In the genomic region with DNA sequence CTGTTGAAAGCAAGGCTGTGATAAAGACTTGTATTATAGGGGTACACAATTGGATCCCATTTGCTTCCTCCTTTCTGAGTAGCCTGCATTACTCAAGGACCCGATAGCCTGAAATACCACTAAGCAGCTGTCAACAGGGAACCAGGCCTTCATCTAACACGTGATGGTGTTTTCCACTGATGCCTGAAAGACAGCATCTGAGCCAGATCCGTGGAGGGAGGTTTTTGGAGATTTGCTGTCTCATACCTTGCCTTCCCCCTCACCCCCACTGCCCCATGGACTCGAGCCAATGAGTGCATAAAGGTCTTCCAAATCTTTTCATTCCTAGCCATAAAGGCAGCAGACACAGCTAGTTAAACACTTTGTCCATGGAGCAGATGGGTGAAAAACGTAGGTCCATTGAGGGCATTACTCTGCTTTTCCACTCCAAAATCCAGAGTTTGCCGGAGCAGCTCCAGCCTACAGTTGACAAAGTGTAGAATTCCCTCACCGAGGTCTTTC, we compare ENCODE assay signal across 8 mouse cellular contexts. TPM values are rescaled to one million over a fixed set of nuclear protein-coding genes. Genes with fewer than 3 reads are reported as not detected.
A peak's percentile ranks its signal among the peaks of the same experiment; 100 is the strongest.
DNase-seq lines count a peak whose midpoint lies in the region; ATAC-seq and TF ChIP-seq lines count a peak whose summit lies in the region.

No protein-coding gene starts in this region.

- H3K9ac ChIP-seq in forebrain, embryonic 11.5 days (ENCODE audit: low read length): no peak overlapping the region
- no peak overlapping the region for H3K9ac ChIP-seq in forebrain, embryonic 16.5 days (replicated peaks; ENCODE audit: low read depth, low read length)
- peak overlapping the region; percentile 21; the same call in 1 of the 2 replicates for H3K9ac ChIP-seq in ES-E14 (ENCODE audit: insufficient read depth, low read depth, low read length, poor library complexity, severe bottlenecking)
- no peak overlapping the region for H3K9ac ChIP-seq in forebrain, embryonic 15.5 days (replicated peaks)
- H3K9ac ChIP-seq in intestine, embryonic 14.5 days (ENCODE audit: low read length): no peak overlapping the region
- no peak overlapping the region for H3K9ac ChIP-seq in midbrain, embryonic 14.5 days (replicated peaks; ENCODE audit: low read length)

- intact Hi-C loops in left cerebral cortex, postnatal 25 days (cut with DNase I): no loop called here

- no peak overlapping the region for H3K4me3 ChIP-seq in forebrain, embryonic 11.5 days (ENCODE audit: low read depth, low read length)
- H3K4me3 ChIP-seq in forebrain, embryonic 16.5 days (replicated peaks; ENCODE audit: low read length): no peak overlapping the region
- peak overlapping the region; percentile 77 to 92; a peak in 2 of 4 replicates for H3K4me3 ChIP-seq in ES-E14 (ENCODE audit: insufficient read depth in 1 of 2, low read depth in 1 of 2, low read length in 2 of 2, poor library complexity in 1 of 2, severe bottlenecking in 1 of 2)
- peak overlapping the region; percentile 88; the same call in 1 of the 2 replicates for H3K4me3 ChIP-seq in forebrain, embryonic 15.5 days
- no peak overlapping the region for H3K4me3 ChIP-seq in intestine, embryonic 14.5 days (ENCODE audit: low read depth, low read length)
- H3K4me3 ChIP-seq in midbrain, embryonic 14.5 days (replicated peaks; ENCODE audit: low read depth, low read length): 0 out of 2 replicates have a peak overlapping the region, but pooled peaks have one; percentile 67

- no peaks in the 10 kb centered on the region for H3K27me3 ChIP-seq in forebrain, embryonic 11.5 days (ENCODE audit: control insufficient read depth, insufficient read depth, low read length)
- no peaks in the 10 kb centered on the region for H3K27me3 ChIP-seq in forebrain, embryonic 16.5 days (replicated peaks; ENCODE audit: control insufficient read depth, insufficient read depth, low read length)
- no peaks in the 10 kb centered on the region for H3K27me3 ChIP-seq in forebrain, embryonic 15.5 days
- no peaks in the 10 kb centered on the region for H3K27me3 ChIP-seq in intestine, embryonic 14.5 days (replicated peaks; ENCODE audit: control insufficient read depth, insufficient read depth, low read length)
- H3K27me3 ChIP-seq in midbrain, embryonic 14.5 days (ENCODE audit: control insufficient read depth, insufficient read depth, low read length): no peaks in the 10 kb centered on the region

- no peak for DNase-seq in forebrain, embryonic 11.5 days (ENCODE audit: low spot score)
- no peak for DNase-seq in ES-E14 (ENCODE audit: low read depth, low spot score)
- no peak for DNase-seq in intestine, embryonic 14.5 days (ENCODE audit: low spot score)
- DNase-seq in midbrain, embryonic 14.5 days: peak; percentile 11
- DNase-seq in adrenal gland, postnatal 14 days: no peak
- no peak for DNase-seq in left cerebral cortex, postnatal 25 days (ENCODE audit: low spot score in 2 of 2)

- H3K27ac ChIP-seq in forebrain, embryonic 11.5 days (ENCODE audit: low read depth, low read length): no peak overlapping the region
- H3K27ac ChIP-seq in forebrain, embryonic 16.5 days (ENCODE audit: low read length): no peak overlapping the region
- H3K27ac ChIP-seq in ES-E14 (ENCODE audit: insufficient read depth, low read depth, low read length, poor library complexity, severe bottlenecking): no peak overlapping the region
- no peak overlapping the region for H3K27ac ChIP-seq in forebrain, embryonic 15.5 days (replicated peaks)
- no peak overlapping the region for H3K27ac ChIP-seq in intestine, embryonic 14.5 days (ENCODE audit: low read depth)
- no peak overlapping the region for H3K27ac ChIP-seq in midbrain, embryonic 14.5 days (replicated peaks; ENCODE audit: low read depth, low read length)

- peaks cover 5% of the 10 kb centered on the region for H3K4me1 ChIP-seq in forebrain, embryonic 11.5 days (replicated peaks; ENCODE audit: control insufficient read depth, insufficient read depth, low read length)
- H3K4me1 ChIP-seq in forebrain, embryonic 16.5 days (replicated peaks; ENCODE audit: control insufficient read depth, insufficient read depth, low read length): peaks cover 11% of the 10 kb centered on the region
- H3K4me1 ChIP-seq in ES-E14 (ENCODE audit: control insufficient read depth in 2 of 2, insufficient read depth in 2 of 2, low read length in 2 of 2, poor library complexity in 1 of 2): peaks cover 2 to 7% of the 10 kb centered on the region in 2 experiments; a peak in 2 of 4 replicates
- peaks cover 15% of the 10 kb centered on the region for H3K4me1 ChIP-seq in forebrain, embryonic 15.5 days
- peaks cover 9% of the 10 kb centered on the region for H3K4me1 ChIP-seq in intestine, embryonic 14.5 days (replicated peaks; ENCODE audit: control insufficient read depth, insufficient read depth, low read length)
- 0 out of 2 replicates have a peak, but pooled peaks cover 2% of the 10 kb centered on the region for H3K4me1 ChIP-seq in midbrain, embryonic 14.5 days (ENCODE audit: control insufficient read depth, insufficient read depth, low read length)

- 59% methylated on average over 7 of the region's 7 CpGs for WGBS in forebrain, embryonic 11.5 days
- 45% methylated on average over 7 of the region's 7 CpGs for WGBS in forebrain, embryonic 16.5 days
- 50% methylated on average over 7 of the region's 7 CpGs for WGBS in forebrain, embryonic 15.5 days
- 51% methylated on average over 7 of the region's 7 CpGs for WGBS in intestine, embryonic 14.5 days
- 29% methylated on average over 7 of the region's 7 CpGs for WGBS in midbrain, embryonic 14.5 days

- in situ Hi-C loops in ES-E14 (cut with MboI; ENCODE audit: low sequenced_read_pairs in 2 of 2, unreplicated experiment in 2 of 2): no loop called here

- peak overlapping the region; percentile 78; the same call in 1 of the 2 replicates for H3K4me2 ChIP-seq in forebrain, embryonic 11.5 days (ENCODE audit: low read depth, low read length, severe bottlenecking)
- H3K4me2 ChIP-seq in forebrain, embryonic 16.5 days (ENCODE audit: low read length): no peak overlapping the region; the same call in 1 of the 2 replicates
- no peak overlapping the region for H3K4me2 ChIP-seq in forebrain, embryonic 15.5 days (replicated peaks)
- peak overlapping the region; percentile 75 for H3K4me2 ChIP-seq in intestine, embryonic 14.5 days (ENCODE audit: low read length)
- peak overlapping the region; percentile 82 for H3K4me2 ChIP-seq in midbrain, embryonic 14.5 days (ENCODE audit: low read length)

- H3K36me3 ChIP-seq in forebrain, embryonic 11.5 days (ENCODE audit: control insufficient read depth, insufficient read depth, low read length): no peaks in the 10 kb centered on the region
- H3K36me3 ChIP-seq in forebrain, embryonic 16.5 days (ENCODE audit: control insufficient read depth, insufficient read depth): no peaks in the 10 kb centered on the region
- no peaks in the 10 kb centered on the region for H3K36me3 ChIP-seq in ES-E14 (ENCODE audit: control insufficient read depth, insufficient read depth, low read length, poor library complexity, severe bottlenecking)
- H3K36me3 ChIP-seq in forebrain, embryonic 15.5 days: no peaks in the 10 kb centered on the region
- no peaks in the 10 kb centered on the region for H3K36me3 ChIP-seq in intestine, embryonic 14.5 days (ENCODE audit: control insufficient read depth, insufficient read depth, low read length)
- H3K36me3 ChIP-seq in midbrain, embryonic 14.5 days (ENCODE audit: control insufficient read depth, insufficient read depth, low read length): no peaks in the 10 kb centered on the region

- no peaks in the 10 kb centered on the region for H3K9me3 ChIP-seq in forebrain, embryonic 11.5 days (ENCODE audit: control insufficient read depth, low read length)
- H3K9me3 ChIP-seq in forebrain, embryonic 16.5 days (ENCODE audit: control insufficient read depth, low read length): no peaks in the 10 kb centered on the region
- H3K9me3 ChIP-seq in ES-E14 (ENCODE audit: control insufficient read depth, insufficient read depth, low read depth, low read length): no peaks in the 10 kb centered on the region
- H3K9me3 ChIP-seq in forebrain, embryonic 15.5 days: no peaks in the 10 kb centered on the region
- H3K9me3 ChIP-seq in intestine, embryonic 14.5 days (ENCODE audit: control insufficient read depth, low read length): no peaks in the 10 kb centered on the region
- no peaks in the 10 kb centered on the region for H3K9me3 ChIP-seq in midbrain, embryonic 14.5 days (ENCODE audit: control insufficient read depth, low read length)

- no peak for ATAC-seq in forebrain, embryonic 11.5 days (replicated peaks; ENCODE audit: low FRiP score)
- no peak for ATAC-seq in forebrain, embryonic 16.5 days
- no peak for ATAC-seq in forebrain, embryonic 15.5 days (replicated peaks)
- no peak for ATAC-seq in intestine, embryonic 14.5 days (replicated peaks; ENCODE audit: low FRiP score, low TSS enrichment, low read depth)
- ATAC-seq in midbrain, embryonic 14.5 days (ENCODE audit: low FRiP score, low TSS enrichment): no peak

TF ChIP-seq in ES-E14, 5 proteins besides CTCF, POLR2A, EP300 and RAD21 (continues in another document):
- TF ChIP-seq HCFC1 (IDR thresholded peaks at IDR 0.05; ENCODE audit: borderline replicate concordance, insufficient read depth, low read length): no peak
- TF ChIP-seq CHD2 (IDR thresholded peaks at IDR 0.05; ENCODE audit: low read depth, low read length): no peak
- TF ChIP-seq MAFK (IDR thresholded peaks at IDR 0.05; ENCODE audit: insufficient read depth, low read depth, low read length): no peak
- TF ChIP-seq ZC3H11A (IDR thresholded peaks at IDR 0.05; ENCODE audit: borderline replicate concordance, low read depth, low read length): no peak

RNA-seq across cellular contexts. Expression of gene Srd5a3, which starts 0.8 kb away (rescaled TPM):
- 12.1 and 15.7 TPM in 2 replicates for polyA plus RNA-seq in forebrain, embryonic 11.5 days (2014; fragmentation: Nextera tagmentation; extraction: Ambion mirVana)
- polyA plus RNA-seq in forebrain, embryonic 16.5 days (2015; fragmentation: Nextera tagmentation; extraction: Ambion mirVana): 17.3 and 19.8 TPM in 2 replicates
- total RNA-seq in ES-E14 (2012; rRNA removed): 13.7 and 17.3 TPM in 2 replicates
- polyA plus RNA-seq in forebrain, embryonic 15.5 days (2015; fragmentation: Nextera tagmentation; extraction: Ambion mirVana): 15.6 and 16.2 TPM in 2 replicates
- 30.7 and 31.2 TPM in 2 replicates for polyA plus RNA-seq in intestine, embryonic 14.5 days (2014; fragmentation: Nextera tagmentation; extraction: Ambion mirVana)
- polyA plus RNA-seq in midbrain, embryonic 14.5 days (2014; fragmentation: Nextera tagmentation; extraction: Ambion mirVana): 10.8 and 14.6 TPM in 2 replicates
- 21.4 and 26.5 TPM in 2 replicates for total RNA-seq in adrenal gland, postnatal 14 days (2021)
- total RNA-seq in left cerebral cortex, postnatal 25 days (2021): 10 to 100 TPM; 18.8 to 20.2 TPM

RNA-seq across cellular contexts. Expression of gene Tmem165, which starts 44.5 kb away (rescaled TPM):
- polyA plus RNA-seq in forebrain, embryonic 11.5 days (2014; fragmentation: Nextera tagmentation; extraction: Ambion mirVana): 95.3 and 101 TPM in 2 replicates
- 40.3 and 45.9 TPM in 2 replicates for polyA plus RNA-seq in forebrain, embryonic 16.5 days (2015; fragmentation: Nextera tagmentation; extraction: Ambion mirVana)
- 104 and 150 TPM in 2 replicates for total RNA-seq in ES-E14 (2012; rRNA removed)
- 44.2 and 49.8 TPM in 2 replicates for polyA plus RNA-seq in forebrain, embryonic 15.5 days (2015; fragmentation: Nextera tagmentation; extraction: Ambion mirVana)
- 107 and 110 TPM in 2 replicates for polyA plus RNA-seq in intestine, embryonic 14.5 days (2014; fragmentation: Nextera tagmentation; extraction: Ambion mirVana)
- 47.6 and 58.2 TPM in 2 replicates for polyA plus RNA-seq in midbrain, embryonic 14.5 days (2014; fragmentation: Nextera tagmentation; extraction: Ambion mirVana)
- 39.0 and 46.6 TPM in 2 replicates for total RNA-seq in adrenal gland, postnatal 14 days (2021)
- 10 to 100 TPM; 33.9 to 37.4 TPM for total RNA-seq in left cerebral cortex, postnatal 25 days (2021)

Comparison
In these comparisons a context has a peak if more than half of its experiments do, and no peak if none do; other contexts are left out.
1. H3K4me2 ChIP-seq: peak in forebrain, embryonic 11.5 days (single experiment), intestine, embryonic 14.5 days (single experiment) and midbrain, embryonic 14.5 days (single experiment); none in forebrain, embryonic 16.5 days (single experiment) and forebrain, embryonic 15.5 days (single experiment).
2. H3K4me3 ChIP-seq: peak in ES-E14 (2 of 2), forebrain, embryonic 15.5 days (single experiment) and midbrain, embryonic 14.5 days (single experiment); none in forebrain, embryonic 11.5 days (single experiment), forebrain, embryonic 16.5 days (single experiment) and intestine, embryonic 14.5 days (single experiment).